10 mouse cellular contexts compared by ENCODE assay signal in the genomic region with DNA sequence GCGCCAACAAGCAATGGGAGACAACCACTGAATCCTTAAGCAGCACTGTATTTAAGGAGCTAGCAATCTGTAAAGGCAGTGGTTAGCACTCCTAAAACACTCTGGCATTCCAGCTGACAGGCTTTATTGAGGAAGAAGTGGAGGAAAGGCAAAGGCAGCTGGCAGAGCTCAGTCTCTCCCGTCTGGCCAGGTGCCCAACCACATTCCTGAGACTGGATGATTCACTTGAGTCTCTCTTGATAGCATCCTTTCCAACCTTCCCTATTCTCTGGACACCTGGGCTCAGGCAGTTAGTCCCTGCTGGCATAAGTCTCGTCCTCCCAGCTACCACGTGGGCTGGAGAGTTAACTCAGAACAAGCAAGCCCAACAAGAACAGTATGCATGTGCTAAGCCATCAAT.
DNase-seq lines count a peak whose midpoint lies in the region; ATAC-seq lines count a peak whose summit lies in the region.
"Had no signal": no experiment of that assay in that cellular context is flagged by ENCODE, and none has a peak within 500 bp of the region (broad histone marks: within the 10 kb centered on the region; RNA-seq: fewer than 3 reads in every experiment).

No protein-coding gene starts in this region.

- WGBS in forebrain, embryonic 15.5 days, result 53% methylated on average over 4 of the region's 4 CpGs
- 62% methylated on average over 4 of the region's 4 CpGs for WGBS in forebrain, embryonic 12.5 days

- no peak overlapping the region for H3K27ac ChIP-seq in forebrain, embryonic 15.5 days (replicated peaks)
- no peak overlapping the region for H3K27ac ChIP-seq in forebrain, embryonic 12.5 days
- H3K27ac ChIP-seq: hindbrain, embryonic 12.5 days had no signal

- DNase-seq in left cerebral cortex, adult 18-20 months (ENCODE audit: low spot score in 2 of 2), result peak; percentile 2 to 3
- DNase-seq in left cerebral cortex, adult 11 months (ENCODE audit: low spot score), result no peak
- DNase-seq in Muller cell, postnatal 12 days (ENCODE audit: inconsistent ontology term), result peak; percentile 68
- peak; percentile 5 for DNase-seq in left cerebral cortex, postnatal 36 days (ENCODE audit: low spot score in 2 of 2)
- DNase-seq in adrenal gland, postnatal 14 days, result no peak
- DNase-seq: gastrocnemius, postnatal 25 days had no signal

- no peaks in the 10 kb centered on the region for H3K4me1 ChIP-seq in forebrain, embryonic 15.5 days
- no peaks in the 10 kb centered on the region for H3K4me1 ChIP-seq in forebrain, embryonic 12.5 days
- H3K4me1 ChIP-seq: hindbrain, embryonic 12.5 days had no signal

- peak; percentile 38; the same call in 1 of the 2 replicates for ATAC-seq in forebrain, embryonic 15.5 days (replicated peaks)
- ATAC-seq in forebrain, embryonic 12.5 days (ENCODE audit: low FRiP score), result no peak
- no peak for ATAC-seq in monocyte, adult 5-6 weeks (replicated peaks; ENCODE audit: insufficient number of reproducible peaks, low FRiP score, low TSS enrichment, poor library complexity, severe bottlenecking)

- intact Hi-C loops in left cerebral cortex, postnatal 36 days (cut with DNase I), result no loop called here

- H3K27me3 ChIP-seq in forebrain, embryonic 15.5 days, result no peaks in the 10 kb centered on the region
- no peaks in the 10 kb centered on the region for H3K27me3 ChIP-seq in forebrain, embryonic 12.5 days
- H3K27me3 ChIP-seq: hindbrain, embryonic 12.5 days had no signal

- H3K9ac ChIP-seq in forebrain, embryonic 15.5 days (replicated peaks), result no peak overlapping the region
- H3K9ac ChIP-seq in forebrain, embryonic 12.5 days, result no peak overlapping the region
- H3K9ac ChIP-seq: hindbrain, embryonic 12.5 days had no signal

- no peaks in the 10 kb centered on the region for H3K36me3 ChIP-seq in forebrain, embryonic 15.5 days
- no peaks in the 10 kb centered on the region for H3K36me3 ChIP-seq in forebrain, embryonic 12.5 days (replicated peaks)
- H3K36me3 ChIP-seq: hindbrain, embryonic 12.5 days had no signal

- no peak overlapping the region for H3K4me2 ChIP-seq in forebrain, embryonic 15.5 days (replicated peaks)
- H3K4me2 ChIP-seq in forebrain, embryonic 12.5 days, result no peak overlapping the region
- H3K4me2 ChIP-seq: hindbrain, embryonic 12.5 days had no signal

- no peaks in the 10 kb centered on the region for H3K9me3 ChIP-seq in forebrain, embryonic 15.5 days
- H3K9me3 ChIP-seq in forebrain, embryonic 12.5 days, result no peaks in the 10 kb centered on the region
- H3K9me3 ChIP-seq: hindbrain, embryonic 12.5 days had no signal

- H3K4me3 ChIP-seq in forebrain, embryonic 15.5 days, result no peak overlapping the region
- no peak overlapping the region for H3K4me3 ChIP-seq in forebrain, embryonic 12.5 days (replicated peaks)
- H3K4me3 ChIP-seq: hindbrain, embryonic 12.5 days had no signal

Comparison
In these comparisons a context has a peak if more than half of its experiments do, and no peak if none do; other contexts are left out.
1. DNase-seq: peak in left cerebral cortex, adult 18-20 months (2 of 2), Muller cell, postnatal 12 days (single experiment) and left cerebral cortex, postnatal 36 days (2 of 2); none in left cerebral cortex, adult 11 months (single experiment) and adrenal gland, postnatal 14 days (single experiment).